Mouse (Mus musculus) T-cell, adult 2 months (primary cell): ENCODE measurements around the gene Ahcyl1.
A peak's percentile ranks its signal among the peaks of the same experiment; 100 is the strongest.
"Not testable (repeated sequence)": the region's sequence is repeated elsewhere in the genome, so short reads cannot be mapped to it uniquely, and the experiment has no call there.

Experiments
- DNase-seq: peaks from one replicate; pipeline ENCODE4 v3.0.0; 2022; ENCODE audit warnings: low spot score

The Ahcyl1 gene

GRCm38 (mm10) chr3:107695948-107696881 lies at the start of gene Ahcyl1:
Gene Ahcyl1 (minus strand): TSS chr3:107696560.
- peak; percentile 99 for DNase-seq

GRCm38 (mm10) chr3:107746026-107746425 lies 49.7 kb upstream of the Ahcyl1 start:
- DNase-seq = no peak

GRCm38 (mm10) chr3:107743650-107744049 lies 47.3 kb upstream of the Ahcyl1 start:
- DNase-seq = no peak

GRCm38 (mm10) chr3:107743107-107743506 lies 46.7 kb upstream of the Ahcyl1 start:
- no peak for DNase-seq

- DNase-seq = no peak
Observed at GRCm38 (mm10) chr3:107742071-107742710, 45.8 kb upstream of the Ahcyl1 start.

GRCm38 (mm10) chr3:107741387-107741786 lies 45.0 kb upstream of the Ahcyl1 start:
- DNase-seq = no peak

- no peak for DNase-seq
Observed at GRCm38 (mm10) chr3:107740578-107741207, 44.3 kb upstream of the Ahcyl1 start.

GRCm38 (mm10) chr3:107739966-107740365 lies 43.6 kb upstream of the Ahcyl1 start:
- no peak for DNase-seq

- DNase-seq = no peak
Observed at GRCm38 (mm10) chr3:107739456-107739855, 43.1 kb upstream of the Ahcyl1 start.

- no peak for DNase-seq
Observed at GRCm38 (mm10) chr3:107738620-107739019, 42.3 kb upstream of the Ahcyl1 start.

GRCm38 (mm10) chr3:107737609-107738190 lies 41.3 kb upstream of the Ahcyl1 start:
- DNase-seq = no peak

- not testable (repeated sequence) for DNase-seq
Observed at GRCm38 (mm10) chr3:107735620-107736019, 39.3 kb upstream of the Ahcyl1 start.

- no peak for DNase-seq
Observed at GRCm38 (mm10) chr3:107733329-107733728, 37.0 kb upstream of the Ahcyl1 start.

GRCm38 (mm10) chr3:107730236-107730635 lies 33.9 kb upstream of the Ahcyl1 start:
- DNase-seq = no peak

GRCm38 (mm10) chr3:107728509-107728908 lies 32.1 kb upstream of the Ahcyl1 start:
- DNase-seq = no peak

- no peak for DNase-seq
Observed at GRCm38 (mm10) chr3:107715971-107716370, 19.6 kb upstream of the Ahcyl1 start.

GRCm38 (mm10) chr3:107714276-107714933 lies 18.0 kb upstream of the Ahcyl1 start:
- DNase-seq = no peak

GRCm38 (mm10) chr3:107712081-107712480 lies 15.7 kb upstream of the Ahcyl1 start:
- no peak for DNase-seq

GRCm38 (mm10) chr3:107709156-107709555 lies 12.8 kb upstream of the Ahcyl1 start:
- no peak for DNase-seq

- DNase-seq = no peak
Observed at GRCm38 (mm10) chr3:107707239-107707638, 10.9 kb upstream of the Ahcyl1 start.

- no peak for DNase-seq
Observed at GRCm38 (mm10) chr3:107706164-107706563, 9.8 kb upstream of the Ahcyl1 start.

- no peak for DNase-seq
Observed at GRCm38 (mm10) chr3:107704371-107704705, 8.0 kb upstream of the Ahcyl1 start.
